Mouse (Mus musculus) myocyte (in vitro differentiated cells): ENCODE measurements around the gene Nek2. TPM values are rescaled to one million over a fixed set of nuclear protein-coding genes. Genes with fewer than 3 reads are reported as not detected.

ENCODE experiments used
- H3K27me3 ChIP-seq: one replicate; pipeline ENCODE4 v1.6.1; 2011; ENCODE audit not compliant: control insufficient read depth, insufficient read depth, insufficient read length
- H3K36me3 ChIP-seq: one replicate; pipeline ENCODE4 v1.6.1; 2011; ENCODE audit not compliant: control insufficient read depth, insufficient read depth
- H3K4me2 ChIP-seq: one replicate; pipeline ENCODE4 v1.6.1; 2011; ENCODE audit warnings: low read depth, control low read depth
- H3K4me3 ChIP-seq: one replicate; pipeline ENCODE4 v1.5.1; 2011; ENCODE audit warnings: mild to moderate bottlenecking, control low read depth, moderate library complexity
- H3K79me2 ChIP-seq: one replicate; pipeline ENCODE4 v1.6.1; 2011; ENCODE audit not compliant: control insufficient read depth, insufficient read depth
- H3ac ChIP-seq: one replicate; pipeline ENCODE4 v1.6.1; 2011; ENCODE audit not compliant: control insufficient read depth, insufficient read length
- CEBPB ChIP-seq: IDR thresholded peaks from 2 replicates; pipeline ENCODE4 v1.6.1; 2011; ENCODE audit warnings: mild to moderate bottlenecking, moderate library complexity; ENCODE audit not compliant: poor library complexity, insufficient read depth, severe bottlenecking
- E2F4 ChIP-seq: IDR thresholded peaks from one replicate; pipeline ENCODE4 v1.6.1; 2011; ENCODE audit warnings: mild to moderate bottlenecking, control low read depth, moderate library complexity; ENCODE audit not compliant: insufficient read depth
- MAX ChIP-seq: IDR thresholded peaks from one replicate; pipeline ENCODE4 v1.6.1; 2011; ENCODE audit warnings: low read depth, mild to moderate bottlenecking, control low read depth
- MYOD1 ChIP-seq, 3 experiments: IDR thresholded peaks; one replicate each; pipeline ENCODE4 v1.6.1; 2011; ENCODE audit warnings: control low read depth in 2 of 3, low read depth in 2 of 3, mild to moderate bottlenecking in 2 of 3, moderate library complexity in 1 of 3; ENCODE audit not compliant: insufficient read length in 2 of 3, control insufficient read depth in 1 of 3
- MYOG ChIP-seq, 3 experiments: IDR thresholded peaks; one replicate each; pipeline ENCODE4 v1.6.1; 2011; ENCODE audit warnings: control low read depth in 2 of 3, low read depth in 2 of 3, mild to moderate bottlenecking in 2 of 3; ENCODE audit not compliant: insufficient read length in 2 of 3, control insufficient read depth in 1 of 3, insufficient read depth in 1 of 3
- POLR2A ChIP-seq: IDR thresholded peaks from one replicate; pipeline ENCODE4 v1.6.1; 2011; ENCODE audit warnings: low read depth, mild to moderate bottlenecking, control low read depth, moderate library complexity; ENCODE audit not compliant: insufficient read length
- POLR2AphosphoS2 ChIP-seq: IDR thresholded peaks from one replicate; pipeline ENCODE4 v1.6.1; 2011; ENCODE audit warnings: low read depth, control low read depth; ENCODE audit not compliant: insufficient read length
- REST ChIP-seq: IDR thresholded peaks from one replicate; pipeline ENCODE4 v1.6.1; 2011; ENCODE audit warnings: mild to moderate bottlenecking, control low read depth, moderate library complexity; ENCODE audit not compliant: insufficient read depth, insufficient read length
- SRF ChIP-seq: IDR thresholded peaks from one replicate; pipeline ENCODE4 v1.6.1; 2011; ENCODE audit warnings: low read depth; ENCODE audit not compliant: control insufficient read depth, insufficient read length
- TCF12 ChIP-seq: IDR thresholded peaks from one replicate; pipeline ENCODE4 v1.6.1; 2011; ENCODE audit warnings: mild to moderate bottlenecking, control low read depth; ENCODE audit not compliant: poor library complexity, insufficient read depth, severe bottlenecking
- TCF3 ChIP-seq: IDR thresholded peaks from one replicate; pipeline ENCODE4 v1.6.1; 2011; ENCODE audit warnings: low read depth, control low read depth; ENCODE audit not compliant: insufficient read length
- USF1 ChIP-seq: IDR thresholded peaks from one replicate; pipeline ENCODE4 v1.6.1; 2011; ENCODE audit warnings: low read depth, mild to moderate bottlenecking, control low read depth, moderate library complexity
- polyA plus RNA-seq: library from polyadenylated mRNA; unstranded; fragments of >200 nt; fragmentation: generic; extraction: Trizol; gene quantifications from one replicate; pipeline ENCODE4 v1.2.1, GENCODE M21; 2012; ENCODE audit warnings: missing spikeins

Gene Nek2
- polyA plus RNA-seq, 1 experiment = 21.2 TPM

DNA sequence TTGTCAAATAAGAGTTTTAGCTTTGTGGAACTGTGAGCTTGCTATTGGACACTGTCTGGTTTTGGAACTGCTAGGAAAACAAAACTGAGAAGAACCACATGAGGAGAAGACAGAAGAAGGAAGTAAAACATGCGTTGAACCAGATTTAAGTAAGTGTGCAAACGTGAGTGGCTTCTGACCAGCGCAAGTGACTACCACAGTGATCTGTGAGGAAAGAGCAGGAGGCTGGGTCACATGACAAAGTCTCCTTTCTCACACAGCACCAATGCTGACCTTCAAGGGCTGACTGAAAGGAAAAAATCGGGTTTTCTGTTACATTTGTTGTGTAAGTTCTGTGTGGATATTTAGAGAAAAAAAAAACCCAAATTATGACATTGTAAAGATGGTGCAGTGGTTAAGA lies 28.3 kb downstream of the Nek2 start:
- no peaks in the 10 kb centered on the region for H3K27me3 ChIP-seq
- H3K36me3 ChIP-seq = no peaks in the 10 kb centered on the region
- no peak overlapping the region for H3K4me2 ChIP-seq
- no peak overlapping the region for H3ac ChIP-seq
- peak; percentile 18 for TF ChIP-seq USF1
- no peak for TF ChIP-seq E2F4
- H3K4me3 ChIP-seq = no peak overlapping the region
- no peaks in the 10 kb centered on the region for H3K79me2 ChIP-seq

DNA sequence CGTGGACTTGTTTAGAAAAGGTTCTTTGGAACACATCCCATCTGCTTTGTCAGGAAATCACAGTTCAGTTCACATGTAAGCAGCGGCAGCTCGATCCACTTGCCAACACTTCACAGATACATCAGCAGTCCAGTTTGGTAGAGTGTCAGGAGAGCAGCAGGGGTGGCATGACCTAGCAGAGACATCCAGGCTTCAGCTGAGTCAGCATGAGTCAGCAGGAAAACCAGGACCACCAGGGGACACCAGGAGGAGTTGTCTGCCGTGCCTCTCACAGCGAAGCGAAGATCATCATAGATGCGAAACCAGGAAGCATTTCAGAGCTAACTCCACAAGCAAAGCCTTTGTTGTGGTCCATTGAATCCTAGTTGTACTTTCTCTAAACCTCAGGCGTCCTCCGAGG lies 32.2 kb downstream of the Nek2 start:
- no peak overlapping the region for H3K4me2 ChIP-seq
- H3ac ChIP-seq = no peak overlapping the region
- H3K4me3 ChIP-seq = no peak overlapping the region
- H3K27me3 ChIP-seq = no peaks in the 10 kb centered on the region
- no peaks in the 10 kb centered on the region for H3K36me3 ChIP-seq
- TF ChIP-seq MYOG (IDR thresholded peaks at IDR 0.05; ENCODE audit: control insufficient read depth in 1 of 3, insufficient read depth in 1 of 3, insufficient read length in 2 of 3, low read depth in 2 of 3) (no peak), REST (no peak), SRF (no peak), MYOD1 (IDR thresholded peaks at IDR 0.05; ENCODE audit: control insufficient read depth in 1 of 3, insufficient read length in 2 of 3, low read depth in 2 of 3) (no peak), TCF3 (no peak), USF1 (no peak), CEBPB (no peak)
- H3K79me2 ChIP-seq = no peaks in the 10 kb centered on the region

DNA sequence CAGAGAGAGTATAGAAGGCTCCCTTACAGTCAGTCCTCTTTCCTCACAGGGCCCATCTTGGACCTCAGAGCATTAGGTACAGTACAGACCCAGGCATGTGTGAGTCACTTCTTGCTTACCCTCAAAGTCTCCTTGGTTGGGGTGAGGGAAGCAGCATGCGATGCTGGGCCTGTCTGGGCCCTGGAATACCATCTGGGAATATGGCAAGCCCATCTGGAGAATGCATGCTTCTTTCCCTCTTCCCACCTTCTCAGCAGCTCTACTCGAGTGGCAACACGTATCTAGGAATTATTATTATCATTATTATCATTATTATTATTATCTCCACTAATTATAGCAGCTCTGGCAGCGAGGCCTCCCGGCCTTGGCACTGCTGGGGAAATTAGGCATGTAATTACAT lies 33.5 kb downstream of the Nek2 start:
- TF ChIP-seq REST = no peak
- no peak for TF ChIP-seq SRF
- no peak for TF ChIP-seq POLR2AphosphoS2
- no peak for TF ChIP-seq MYOD1 (IDR thresholded peaks at IDR 0.05; ENCODE audit: control insufficient read depth in 1 of 3, insufficient read length in 2 of 3, low read depth in 2 of 3)
- TF ChIP-seq TCF3 = no peak
- TF ChIP-seq E2F4 = no peak
- no peak for TF ChIP-seq TCF12
- no peak for TF ChIP-seq USF1
- peak overlapping the region; percentile 80 for H3K4me2 ChIP-seq

GRCm38 (mm10) chr1:191855136-191855878 lies 34.1 kb downstream of the Nek2 start:
- H3ac ChIP-seq = no peak overlapping the region
- H3K36me3 ChIP-seq = no peaks in the 10 kb centered on the region
- peak overlapping the region; percentile 80 for H3K4me2 ChIP-seq
- no peak overlapping the region for H3K4me3 ChIP-seq
- peak in 2 of 3 experiments; percentile 61 to 72 for TF ChIP-seq MYOD1 (IDR thresholded peaks at IDR 0.05; ENCODE audit: control insufficient read depth in 1 of 3, insufficient read length in 2 of 3, low read depth in 2 of 3)
- TF ChIP-seq MYOG (IDR thresholded peaks at IDR 0.05; ENCODE audit: control insufficient read depth in 1 of 3, insufficient read depth in 1 of 3, insufficient read length in 2 of 3, low read depth in 2 of 3) = peak in 1 of 3 experiments; percentile 20
- no peak for TF ChIP-seq MAX
- no peak for TF ChIP-seq POLR2A
- H3K27me3 ChIP-seq = no peaks in the 10 kb centered on the region
- no peaks in the 10 kb centered on the region for H3K79me2 ChIP-seq

More for the DNA sequence above, 33.5 kb downstream of the Nek2 start:
- no peaks in the 10 kb centered on the region for H3K27me3 ChIP-seq
- no peak overlapping the region for H3K4me3 ChIP-seq
- H3ac ChIP-seq = no peak overlapping the region
- no peaks in the 10 kb centered on the region for H3K79me2 ChIP-seq
- H3K36me3 ChIP-seq = no peaks in the 10 kb centered on the region

DNA sequence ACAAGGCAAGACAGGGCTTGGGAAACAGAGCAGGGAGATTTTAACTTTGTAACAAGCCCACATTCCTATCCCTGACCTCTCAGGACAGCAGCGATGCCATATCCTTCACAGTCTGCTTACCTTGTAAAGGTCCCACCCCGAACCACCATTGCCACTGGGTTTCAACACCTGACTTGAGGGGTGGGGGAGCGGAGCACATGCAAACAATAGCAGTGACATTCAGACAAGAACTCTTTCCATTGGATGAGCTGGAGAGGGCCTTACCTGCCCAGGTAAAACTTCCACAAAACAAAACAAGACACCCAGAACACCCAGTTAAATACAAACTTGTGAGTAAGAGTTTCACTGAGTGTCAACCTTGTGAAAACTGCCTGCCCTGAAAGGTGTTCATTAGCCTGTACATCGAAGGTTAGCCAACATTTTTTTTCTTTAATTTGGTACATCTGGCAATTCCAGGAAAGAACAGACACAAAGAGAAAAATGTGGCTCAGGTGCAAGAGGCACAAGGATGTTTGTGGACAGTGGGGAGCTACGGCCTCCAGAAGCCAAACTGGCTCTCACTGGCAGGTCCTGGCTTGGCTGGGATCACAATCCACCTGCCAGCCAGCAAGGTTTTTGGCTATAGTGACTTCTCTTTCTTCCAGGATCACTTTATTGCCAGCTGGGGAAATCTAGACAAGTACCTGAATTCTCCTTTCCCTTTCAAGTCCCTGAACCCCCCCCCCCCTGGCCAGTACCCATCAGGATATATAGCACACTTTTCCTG lies 35.8 kb downstream of the Nek2 start:
- Histone ChIP-seq H3K27me3 (no peaks in the 10 kb centered on the region), H3ac (no peak overlapping the region), H3K4me3 (no peak overlapping the region), H3K36me3 (no peaks in the 10 kb centered on the region), H3K4me2 (no peak overlapping the region), H3K79me2 (no peaks in the 10 kb centered on the region)
- TF ChIP-seq USF1 (no peak), POLR2A (no peak), MYOG (IDR thresholded peaks at IDR 0.05; ENCODE audit: control insufficient read depth in 1 of 3, insufficient read depth in 1 of 3, insufficient read length in 2 of 3, low read depth in 2 of 3) (no peak), MAX (no peak), REST (no peak), SRF (no peak), E2F4 (no peak)
